Mouse (Mus musculus): ENCODE data around the gene Vmn1r12.
"Not testable (repeated sequence)": the region's sequence is repeated elsewhere in the genome, so short reads cannot be mapped to it uniquely, and the experiment has no call there.

Vmn1r12 gene

GRCm38 (mm10) chr6:57156619-57157018, at the start of gene Vmn1r12:
Vmn1r12 (plus strand) TSS chr6:57156919.
- DNase-seq (ENCODE audit: low read depth, low spot score), result no peak

- no peak for DNase-seq (ENCODE audit: low read depth, low spot score)
These were observed 47.6 kb upstream of the Vmn1r12 start, which contains the start of gene Vmn1r10 for GRCm38 (mm10) chr6:57109154-57109553. Vmn1r10 (plus strand) TSS chr6:57109454.

GRCm38 (mm10) chr6:57133155-57133554, 23.6 kb upstream of the Vmn1r12 start, which contains the start of gene Vmn1r11:
Vmn1r11 (plus strand) TSS chr6:57133455.
- DNase-seq (ENCODE audit: low read depth, low spot score), result no peak

GRCm38 (mm10) chr6:57190016-57190415, 33.3 kb downstream of the Vmn1r12 start:
- DNase-seq (ENCODE audit: low read depth, low spot score), result not testable (repeated sequence)

GRCm38 (mm10) chr6:57202990-57203389, 46.3 kb downstream of the Vmn1r12 start, which contains the start of gene Vmn1r13:
Vmn1r13 (plus strand) TSS chr6:57203290.
- not testable (repeated sequence) for DNase-seq (ENCODE audit: low read depth, low spot score)
